Mouse (Mus musculus) ES-E14 (cell line): Measurements from ENCODE around the gene Zmiz1. TPM values are rescaled to one million over a fixed set of nuclear protein-coding genes. Genes with fewer than 3 reads are reported as not detected.

ENCODE experiments used
- DNase-seq: peaks from one replicate; pipeline ENCODE4 v3.0.0-alpha.2; 2013; ENCODE audit warnings: low read depth, low spot score
- H3K27ac ChIP-seq: 2 replicates; pipeline ENCODE4 v1.5.1; 2012; ENCODE audit warnings: low read depth, mild to moderate bottlenecking, low read length, moderate library complexity, mixed read lengths; ENCODE audit not compliant: poor library complexity, insufficient read depth, severe bottlenecking
- H3K36me3 ChIP-seq: 2 replicates; pipeline ENCODE4 v1.6.1; 2012; ENCODE audit warnings: mild to moderate bottlenecking, low read length, moderate library complexity, mixed read lengths; ENCODE audit not compliant: control insufficient read depth, poor library complexity, insufficient read depth, severe bottlenecking
- H3K4me1 ChIP-seq, 2 experiments: fragments of 150-350 bp in 1 of 2; sonication (generic) in 1 of 2; 2 replicates each; pipeline ENCODE4 v1.6.1; 2012; ENCODE audit warnings: low read length in 2 of 2, mild to moderate bottlenecking in 1 of 2, mixed read lengths in 1 of 2; ENCODE audit not compliant: control insufficient read depth in 2 of 2, insufficient read depth in 2 of 2, poor library complexity in 1 of 2
- H3K4me3 ChIP-seq, 2 experiments: fragments of 150-350 bp in 1 of 2; sonication (generic) in 1 of 2; 2 replicates each; pipeline ENCODE4 v1.5.1; 2012; ENCODE audit warnings: low read length in 2 of 2, low read depth in 1 of 2, mild to moderate bottlenecking in 1 of 2, mixed read lengths in 1 of 2; ENCODE audit not compliant: insufficient read depth in 1 of 2, poor library complexity in 1 of 2, severe bottlenecking in 1 of 2
- H3K9ac ChIP-seq: 2 replicates; pipeline ENCODE4 v1.6.1; 2012; ENCODE audit warnings: low read depth, mild to moderate bottlenecking, low read length, mixed read lengths; ENCODE audit not compliant: poor library complexity, insufficient read depth, severe bottlenecking
- H3K9me3 ChIP-seq: fragments of 150-350 bp; sonication (generic); 2 replicates; pipeline ENCODE4 v1.6.1; 2012; ENCODE audit warnings: low read depth, mild to moderate bottlenecking, low read length; ENCODE audit not compliant: control insufficient read depth, insufficient read depth
- CHD2 ChIP-seq: IDR thresholded peaks from 2 replicates; pipeline ENCODE4 v1.6.1; 2014; ENCODE audit warnings: mild to moderate bottlenecking, low read depth, low read length, inconsistent platforms
- HCFC1 ChIP-seq: IDR thresholded peaks from 2 replicates; pipeline ENCODE4 v1.6.1; 2012; ENCODE audit warnings: low read length, inconsistent platforms, borderline replicate concordance; ENCODE audit not compliant: insufficient read depth
- MAFK ChIP-seq: IDR thresholded peaks from 2 replicates; pipeline ENCODE4 v1.6.1; 2014; ENCODE audit warnings: mild to moderate bottlenecking, low read depth, low read length, inconsistent platforms; ENCODE audit not compliant: insufficient read depth
- ZC3H11A ChIP-seq: IDR thresholded peaks from 2 replicates; pipeline ENCODE4 v1.6.1; 2012; ENCODE audit warnings: low read depth, mild to moderate bottlenecking, inconsistent platforms, low read length, borderline replicate concordance
- ZNF384 ChIP-seq: IDR thresholded peaks from 2 replicates; pipeline ENCODE4 v1.6.1; 2012; ENCODE audit warnings: low read depth, low read length, inconsistent platforms
- in situ Hi-C, 2 experiments: fragments of 600-800 bp; cut with MboI; formaldehyde crosslinking; loops; one replicate each; pipeline ENCODE4 v1.15.1; 2025; ENCODE audit warnings: low sequenced_read_pairs in 2 of 2, inconsistent platforms in 1 of 2; ENCODE audit not compliant: unreplicated experiment in 2 of 2
- total RNA-seq: library from RNA; depleted of rRNA; stranded (reverse); fragments of 300-350 nt; gene quantifications from 2 replicates; pipeline ENCODE4 v1.2.3, GENCODE M21; 2012

The Zmiz1 gene
- total RNA-seq, 1 experiment, result 16.9 TPM

DNA sequence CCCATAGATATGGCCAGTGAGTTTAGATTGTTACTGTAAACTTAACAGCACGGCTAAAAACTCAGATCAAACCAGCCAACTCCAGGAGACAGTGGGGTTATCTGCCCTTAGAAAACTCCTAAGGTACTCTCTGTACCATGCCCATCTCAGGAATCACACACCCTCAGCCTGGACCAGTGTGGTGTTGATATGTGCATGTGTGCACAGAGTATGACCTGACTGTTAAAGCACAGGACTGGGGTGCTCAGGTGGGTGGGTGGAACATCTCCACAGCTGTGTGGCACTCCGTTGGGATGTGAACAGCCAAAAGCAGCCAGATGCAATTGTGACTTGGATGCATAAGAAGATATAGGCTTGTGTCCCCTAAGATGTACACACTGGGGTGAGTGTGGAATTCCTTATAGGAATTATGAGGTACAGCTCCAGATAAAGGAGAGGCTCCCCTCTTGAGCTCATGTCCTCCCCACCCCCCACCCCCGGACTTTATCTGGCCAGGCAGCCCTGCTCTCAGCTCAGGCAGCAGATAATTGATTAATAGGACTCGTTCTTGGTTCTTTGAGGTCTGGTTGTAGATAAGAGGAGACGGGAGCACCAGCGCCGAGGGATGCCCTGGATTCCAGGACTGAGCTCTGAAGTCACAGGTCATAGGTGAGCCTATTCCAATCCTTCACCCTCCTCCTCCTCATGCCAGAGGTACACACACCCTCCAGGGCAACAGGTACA lies 35.1 kb upstream of the Zmiz1 start:
- Histone ChIP-seq H3K27ac (no peak overlapping the region), H3K9ac (no peak overlapping the region), H3K4me3 (no peak overlapping the region), H3K36me3 (no peaks in the 10 kb centered on the region), H3K9me3 (no peaks in the 10 kb centered on the region), H3K4me1 (no peaks in the 10 kb centered on the region)
- no peak for DNase-seq
- in situ Hi-C loops, result no loop called here
- no peak for TF ChIP-seq MAFK
- TF ChIP-seq CHD2, result no peak

GRCm38 (mm10) chr14:25438255-25438654 lies 20.7 kb upstream of the Zmiz1 start:
- TF ChIP-seq CHD2, result no peak
- no peak for TF ChIP-seq ZNF384
- TF ChIP-seq MAFK, result no peak
- TF ChIP-seq HCFC1, result no peak
- TF ChIP-seq ZC3H11A, result no peak
- H3K4me3 ChIP-seq, result no peak overlapping the region

GRCm38 (mm10) chr14:25440116-25440515 lies 18.9 kb upstream of the Zmiz1 start:
- Histone ChIP-seq H3K4me3 (no peak overlapping the region), H3K36me3 (no peaks in the 10 kb centered on the region), H3K4me1 (no peaks in the 10 kb centered on the region), H3K27ac (no peak overlapping the region), H3K9ac (no peak overlapping the region), H3K9me3 (no peaks in the 10 kb centered on the region)
- DNase-seq, result peak; percentile 44
- in situ Hi-C loops, result no loop called here
- TF ChIP-seq MAFK, result no peak
- TF ChIP-seq HCFC1, result no peak
- TF ChIP-seq CHD2, result no peak
- no peak for TF ChIP-seq ZNF384
- TF ChIP-seq ZC3H11A, result no peak

More at GRCm38 (mm10) chr14:25438255-25438654, 20.7 kb upstream of the Zmiz1 start:
- Histone ChIP-seq H3K4me1 (no peaks in the 10 kb centered on the region), H3K9ac (no peak overlapping the region), H3K27ac (no peak overlapping the region), H3K36me3 (no peaks in the 10 kb centered on the region), H3K9me3 (no peaks in the 10 kb centered on the region)
- in situ Hi-C loops, result no loop called here
- DNase-seq, result no peak

DNA sequence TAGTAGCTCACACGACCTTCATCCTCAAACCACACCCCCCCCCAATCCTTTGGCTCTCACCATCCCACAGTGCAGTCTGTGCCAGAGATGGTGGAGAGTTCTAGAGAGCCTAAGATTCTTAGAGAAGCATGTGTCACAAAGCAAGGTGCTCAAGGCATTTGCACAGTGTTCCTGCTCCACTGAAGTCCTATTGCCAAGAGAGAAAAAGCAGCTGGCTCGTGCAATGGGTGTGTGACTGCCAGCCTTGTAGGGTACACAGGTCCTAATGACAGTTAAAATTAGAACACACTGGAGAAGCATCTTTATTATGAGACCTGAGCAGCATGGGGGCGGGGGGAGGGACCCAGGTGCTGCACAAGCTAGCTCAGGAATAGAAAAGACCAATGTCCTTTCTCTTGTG lies 18.2 kb upstream of the Zmiz1 start:
- H3K36me3 ChIP-seq, result no peaks in the 10 kb centered on the region
- no peak overlapping the region for H3K27ac ChIP-seq
- in situ Hi-C loops, result no loop called here
- no peak overlapping the region for H3K4me3 ChIP-seq
- TF ChIP-seq ZNF384 (no peak), HCFC1 (no peak), CHD2 (no peak), ZC3H11A (no peak), MAFK (no peak)
- H3K9ac ChIP-seq, result no peak overlapping the region
- H3K9me3 ChIP-seq, result no peaks in the 10 kb centered on the region
- no peaks in the 10 kb centered on the region for H3K4me1 ChIP-seq
- no peak for DNase-seq

GRCm38 (mm10) chr14:25441469-25441868 lies 17.5 kb upstream of the Zmiz1 start:
- no peaks in the 10 kb centered on the region for H3K36me3 ChIP-seq
- in situ Hi-C loops, result no loop called here
- DNase-seq, result no peak
- H3K9me3 ChIP-seq, result no peaks in the 10 kb centered on the region
- H3K4me1 ChIP-seq, result no peaks in the 10 kb centered on the region
- H3K9ac ChIP-seq, result no peak overlapping the region
- no peak for TF ChIP-seq MAFK
- no peak for TF ChIP-seq HCFC1
- no peak for TF ChIP-seq CHD2
- TF ChIP-seq ZC3H11A, result no peak
- no peak for TF ChIP-seq ZNF384
- no peak overlapping the region for H3K27ac ChIP-seq
- H3K4me3 ChIP-seq, result no peak overlapping the region
